Mouse (Mus musculus) CD4-positive, CD25-positive, alpha-beta regulatory T cell, adult 4 months (primary cell): ENCODE measurements around the gene Dock8. TPM values are rescaled to one million over a fixed set of nuclear protein-coding genes. Genes with fewer than 3 reads are reported as not detected.
A peak's percentile ranks its signal among the peaks of the same experiment; 100 is the strongest.

ENCODE experiments used
- ATAC-seq: one replicate; pipeline ENCODE4 v1.8.0; 2017
- polyA plus RNA-seq, 2 experiments: library from polyadenylated mRNA; unstranded; fragments of 100-300 nt; shearing (Covaris generic); gene quantifications; one replicate each; pipeline ENCODE4 v1.2.1; 2017

The Dock8 gene
- polyA plus RNA-seq, result 100 to 1,000 TPM in 1 of 2 experiments, 10 to 100 TPM in 1; 97.2 to 114 TPM

DNA sequence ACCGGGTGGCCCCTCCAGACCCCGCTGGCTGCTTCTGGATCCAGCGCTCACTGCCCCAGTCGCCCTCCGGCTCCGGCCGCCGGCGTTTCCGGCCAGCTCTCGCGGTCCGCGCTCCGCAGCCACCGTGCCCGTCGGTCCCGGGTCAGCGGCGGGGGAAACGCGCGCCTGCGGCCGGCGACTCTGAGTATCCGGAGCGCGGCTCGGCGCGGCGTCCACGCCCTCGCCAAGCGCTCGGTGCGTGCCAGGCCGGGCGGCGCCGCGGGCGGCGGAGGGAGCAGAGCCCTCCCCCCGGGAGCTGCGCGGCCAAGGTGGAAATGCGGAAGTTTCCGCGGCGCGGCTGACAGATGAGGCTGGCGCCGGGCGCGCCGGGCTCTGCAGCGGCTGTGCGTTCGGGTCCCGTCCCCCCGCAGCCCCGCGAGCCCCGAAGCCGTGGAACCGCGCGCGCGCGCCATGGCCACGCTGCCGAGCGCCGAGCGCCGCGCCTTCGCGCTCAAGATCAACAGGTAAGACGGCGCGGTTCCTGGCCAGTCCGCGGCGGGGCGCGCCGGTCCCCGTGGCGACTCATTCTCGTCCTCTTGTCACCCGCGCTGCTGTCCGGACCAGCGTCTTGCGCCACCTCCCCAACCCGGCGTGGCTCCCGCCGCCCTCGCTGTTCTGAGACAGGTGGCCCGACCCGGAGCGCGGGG lies at the start of gene Dock8:
Dock8 (plus strand) TSS at position 334 of the 686 bp plus-strand sequence.
- ATAC-seq, result peak; percentile 86

DNA sequence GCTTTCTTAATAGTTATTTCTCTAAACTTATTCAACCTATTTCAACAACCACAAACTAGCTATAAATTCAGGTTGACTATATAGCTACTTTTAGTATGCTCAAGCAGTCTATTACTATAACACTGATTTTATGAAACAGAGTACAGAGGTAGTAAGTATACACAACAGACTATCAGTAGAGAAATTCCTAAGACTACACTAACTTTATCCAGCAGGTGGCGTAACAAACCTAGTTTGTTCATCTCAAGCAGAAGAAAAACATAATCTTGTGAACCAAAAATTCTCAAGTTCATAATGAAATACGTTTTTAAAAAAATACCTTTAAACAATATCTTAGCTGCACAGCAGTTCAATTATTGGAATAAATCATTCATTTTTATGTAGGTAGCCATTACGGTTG lies 40.8 kb upstream of the Dock8 start:
- no peak for ATAC-seq

GRCm38 (mm10) chr19:24961172-24961962 lies 38.0 kb upstream of the Dock8 start, which contains the start of gene Cbwd1:
Cbwd1 (minus strand) TSS chr19:24961610.
- peak; percentile 99 for ATAC-seq

- no peak for ATAC-seq
Observed at GRCm38 (mm10) chr19:24966203-24966602, 33.1 kb upstream of the Dock8 start.

- ATAC-seq, result no peak
Observed at GRCm38 (mm10) chr19:24966941-24967340, 32.4 kb upstream of the Dock8 start.

DNA sequence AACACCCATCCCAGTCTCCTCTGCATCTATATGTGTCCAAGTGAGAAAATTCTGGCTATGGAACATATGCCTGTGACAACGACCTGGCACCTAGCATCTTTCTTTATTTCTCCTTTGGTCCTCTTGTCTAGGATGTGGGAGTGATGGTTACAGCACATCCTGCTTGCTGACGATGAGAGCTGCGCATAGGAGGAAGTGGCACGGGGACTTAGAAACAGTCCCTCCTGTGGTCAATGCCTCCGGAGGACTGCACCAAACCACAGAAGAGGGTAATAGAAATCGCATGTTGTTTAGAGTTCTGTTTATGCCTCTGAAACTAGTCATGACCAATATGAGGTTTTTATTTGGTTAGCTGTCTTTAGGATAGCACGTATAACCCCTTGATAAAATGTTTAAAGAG lies 28.0 kb upstream of the Dock8 start:
- peak; percentile 99 for ATAC-seq

DNA sequence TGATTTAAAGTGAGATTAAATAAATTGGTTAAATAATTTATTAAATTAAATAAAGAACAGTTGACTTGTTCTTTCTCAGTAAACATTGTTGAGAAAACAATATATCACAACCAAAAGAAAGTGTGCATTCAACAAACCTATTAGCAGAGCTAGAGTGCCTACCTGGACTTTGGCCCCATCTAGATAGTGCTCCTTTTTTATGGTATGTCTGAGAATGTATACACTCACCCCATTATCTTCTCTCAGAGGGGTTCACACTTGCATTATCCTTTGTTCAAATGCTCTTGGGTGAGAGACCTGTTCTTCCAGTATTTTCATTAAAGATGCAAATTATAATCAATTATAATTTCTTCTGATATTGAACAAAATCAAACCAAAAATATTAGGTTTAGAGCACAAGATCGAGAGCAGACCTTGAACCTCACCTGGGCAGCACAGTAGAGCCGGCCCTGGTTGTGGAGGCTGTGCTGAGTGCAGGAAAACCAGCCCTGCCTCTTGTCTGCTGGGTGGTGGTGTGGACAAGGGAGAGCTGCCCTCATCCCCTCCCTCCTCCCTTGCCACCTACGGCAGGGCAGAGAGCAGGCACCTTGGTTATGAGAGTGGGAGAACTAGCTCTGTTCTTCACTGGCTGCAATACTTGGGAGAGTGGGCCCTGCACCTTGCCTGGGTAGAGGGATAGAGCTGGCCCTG lies 26.5 kb upstream of the Dock8 start:
- ATAC-seq, result no peak

- ATAC-seq, result no peak
Observed at GRCm38 (mm10) chr19:24977991-24978390, 21.3 kb upstream of the Dock8 start.

DNA sequence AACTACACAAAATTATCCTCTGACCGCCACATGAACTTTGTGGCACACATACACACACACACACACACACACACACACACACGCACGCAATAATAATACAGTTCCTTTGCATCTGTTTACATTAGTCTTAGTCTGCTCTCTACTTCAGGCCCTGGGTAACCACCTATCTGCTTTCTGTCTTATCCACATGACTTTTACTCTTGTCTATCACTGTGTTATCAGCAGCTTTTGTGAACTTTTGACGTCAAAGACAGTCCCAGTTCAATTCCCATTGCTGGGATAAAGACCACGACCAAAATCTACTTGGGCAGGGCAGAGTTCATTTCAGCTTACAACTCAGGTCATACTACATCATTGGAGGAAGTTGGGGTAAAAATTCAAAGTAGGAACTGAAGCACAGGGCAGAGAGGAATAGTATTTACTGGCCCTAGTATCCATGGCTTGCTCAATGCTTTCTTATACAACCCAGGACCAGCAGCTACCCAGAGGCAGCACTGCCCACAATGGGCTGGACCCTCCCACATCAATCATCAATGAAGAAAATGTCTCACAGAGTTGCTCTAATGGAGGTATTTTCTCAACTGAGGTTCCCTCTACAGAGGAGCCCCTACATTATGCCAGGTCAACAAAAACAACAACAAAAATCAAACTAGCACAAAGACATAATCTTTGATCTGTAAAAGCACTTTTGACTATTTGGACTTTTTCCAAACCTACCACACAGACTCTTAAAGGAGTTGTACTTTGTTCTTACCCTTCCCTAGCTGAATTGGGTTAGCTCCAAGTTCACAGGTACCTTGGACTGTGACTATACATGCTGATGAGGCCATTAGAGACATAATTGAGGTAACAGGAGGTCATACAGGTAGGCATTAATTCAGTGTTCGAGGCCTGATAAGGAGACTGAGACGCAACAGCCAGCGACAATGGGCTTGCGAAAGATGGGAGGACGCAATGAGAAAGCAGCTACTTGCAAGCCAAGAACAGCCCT lies 20.2 kb upstream of the Dock8 start:
- no peak for ATAC-seq

DNA sequence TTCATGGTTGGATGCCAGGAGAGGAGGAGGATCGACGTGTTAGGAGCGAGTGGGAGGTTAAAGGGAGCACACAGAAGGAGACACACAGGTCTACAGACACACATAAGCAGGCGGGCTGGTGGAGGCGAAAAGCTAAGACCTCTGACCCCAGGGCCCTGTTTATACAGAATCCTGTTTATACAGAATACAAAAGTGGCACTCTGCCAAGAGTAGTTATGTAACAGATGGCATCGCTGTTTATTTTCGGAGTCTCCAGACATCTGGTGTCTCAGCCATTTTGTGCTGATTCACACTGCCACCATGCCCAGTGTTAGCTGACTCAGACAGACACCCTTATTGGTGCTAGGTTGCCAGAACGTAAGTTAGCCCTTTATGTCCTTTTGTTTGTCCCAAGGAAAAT lies 18.0 kb upstream of the Dock8 start:
- no peak for ATAC-seq

- ATAC-seq, result no peak
Observed at GRCm38 (mm10) chr19:24983050-24983449, 16.3 kb upstream of the Dock8 start.

DNA sequence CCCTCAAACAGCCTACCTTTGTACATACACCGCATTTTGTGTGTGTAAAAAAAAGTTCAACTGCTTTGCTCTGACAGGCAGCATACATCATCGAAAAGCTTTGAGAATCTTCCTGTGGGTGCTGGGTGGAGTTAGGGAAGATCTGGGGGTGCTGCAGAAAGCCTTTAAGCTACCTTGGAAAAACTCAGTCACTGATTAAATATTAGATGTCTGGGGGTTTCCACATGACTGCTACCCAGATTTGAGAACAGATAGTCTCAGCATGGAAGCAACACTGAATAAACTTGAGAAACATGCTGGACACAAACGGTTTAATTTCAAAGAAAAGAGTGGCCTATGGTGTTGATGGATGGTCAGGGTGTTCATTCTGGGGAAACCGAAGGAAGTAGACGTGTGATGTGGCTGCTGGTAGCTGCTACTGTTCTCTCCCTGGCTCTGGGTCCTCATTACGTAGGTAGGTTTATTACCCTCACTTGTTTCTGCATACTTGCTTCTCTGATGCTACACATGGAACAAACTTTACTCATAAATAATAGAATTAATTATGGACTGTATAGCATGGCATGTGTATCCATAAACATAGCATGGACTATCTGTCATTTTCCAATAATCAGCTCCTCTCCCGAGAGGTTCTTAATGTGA lies 15.4 kb upstream of the Dock8 start:
- peak; percentile 77 for ATAC-seq

- peak; percentile 54 for ATAC-seq
Observed at GRCm38 (mm10) chr19:24985045-24985444, 14.3 kb upstream of the Dock8 start.

DNA sequence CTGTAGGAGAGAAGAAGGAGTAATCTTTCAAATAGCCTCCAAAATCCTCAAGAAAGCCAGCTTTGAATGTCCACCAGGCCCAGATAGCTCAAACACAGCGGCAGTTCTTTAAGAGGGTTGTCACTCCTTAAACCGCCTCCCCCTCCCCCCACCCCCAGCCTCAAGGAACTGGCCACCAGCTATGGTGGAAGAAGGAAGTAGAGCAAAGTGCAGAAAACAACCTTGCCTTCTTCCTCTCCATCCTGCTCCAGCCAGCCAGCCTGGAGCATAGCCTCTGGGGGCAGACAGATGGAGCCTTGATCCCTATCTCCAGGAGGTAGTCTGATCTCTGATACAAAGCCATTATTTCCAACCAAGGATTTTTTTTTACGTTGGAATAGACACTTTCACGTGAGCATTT lies 12.0 kb upstream of the Dock8 start:
- no peak for ATAC-seq

- ATAC-seq, result no peak
Observed at GRCm38 (mm10) chr19:24988831-24989230, 10.5 kb upstream of the Dock8 start.

GRCm38 (mm10) chr19:24990138-24990822 lies 9.1 kb upstream of the Dock8 start:
- no peak for ATAC-seq

DNA sequence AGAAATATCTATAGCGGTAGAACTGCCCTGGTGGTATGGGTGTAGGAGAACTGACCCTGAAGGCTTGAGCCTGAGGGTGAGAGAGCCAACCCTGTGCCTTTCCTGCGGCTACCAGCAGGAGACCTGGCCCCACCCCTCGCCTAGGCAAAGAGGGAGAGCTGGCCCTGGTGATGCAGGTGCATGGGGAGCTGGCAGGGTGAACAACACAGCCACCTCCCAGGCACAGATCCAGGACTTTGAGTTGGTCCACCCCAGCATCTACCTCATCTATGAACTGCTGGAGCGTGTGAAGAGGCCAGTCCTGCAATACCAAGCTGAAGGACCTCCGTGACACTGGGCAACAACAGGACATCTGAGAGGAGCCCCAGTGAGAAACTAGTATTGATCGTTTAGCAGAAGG lies 5.8 kb upstream of the Dock8 start:
- ATAC-seq, result no peak

DNA sequence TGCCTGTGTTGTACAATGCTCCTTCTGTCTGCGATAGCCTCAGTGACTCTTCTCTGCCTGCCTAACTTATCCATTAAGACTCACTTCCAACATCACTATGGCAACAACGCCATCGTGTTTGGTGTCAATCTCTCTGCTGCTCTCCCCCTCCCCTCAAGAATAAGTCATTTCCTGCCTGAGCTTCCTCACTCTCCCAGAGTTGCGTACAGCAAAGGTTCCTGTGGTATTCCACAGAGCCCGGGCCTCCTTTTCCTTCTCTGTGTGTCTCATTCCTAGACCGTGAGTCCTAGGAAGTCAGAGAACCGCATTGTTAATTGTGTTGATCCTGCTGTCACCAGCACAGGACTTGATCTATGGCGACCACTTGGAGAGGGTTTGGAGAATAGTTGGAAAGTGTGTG lies 4.4 kb upstream of the Dock8 start:
- ATAC-seq, result no peak

DNA sequence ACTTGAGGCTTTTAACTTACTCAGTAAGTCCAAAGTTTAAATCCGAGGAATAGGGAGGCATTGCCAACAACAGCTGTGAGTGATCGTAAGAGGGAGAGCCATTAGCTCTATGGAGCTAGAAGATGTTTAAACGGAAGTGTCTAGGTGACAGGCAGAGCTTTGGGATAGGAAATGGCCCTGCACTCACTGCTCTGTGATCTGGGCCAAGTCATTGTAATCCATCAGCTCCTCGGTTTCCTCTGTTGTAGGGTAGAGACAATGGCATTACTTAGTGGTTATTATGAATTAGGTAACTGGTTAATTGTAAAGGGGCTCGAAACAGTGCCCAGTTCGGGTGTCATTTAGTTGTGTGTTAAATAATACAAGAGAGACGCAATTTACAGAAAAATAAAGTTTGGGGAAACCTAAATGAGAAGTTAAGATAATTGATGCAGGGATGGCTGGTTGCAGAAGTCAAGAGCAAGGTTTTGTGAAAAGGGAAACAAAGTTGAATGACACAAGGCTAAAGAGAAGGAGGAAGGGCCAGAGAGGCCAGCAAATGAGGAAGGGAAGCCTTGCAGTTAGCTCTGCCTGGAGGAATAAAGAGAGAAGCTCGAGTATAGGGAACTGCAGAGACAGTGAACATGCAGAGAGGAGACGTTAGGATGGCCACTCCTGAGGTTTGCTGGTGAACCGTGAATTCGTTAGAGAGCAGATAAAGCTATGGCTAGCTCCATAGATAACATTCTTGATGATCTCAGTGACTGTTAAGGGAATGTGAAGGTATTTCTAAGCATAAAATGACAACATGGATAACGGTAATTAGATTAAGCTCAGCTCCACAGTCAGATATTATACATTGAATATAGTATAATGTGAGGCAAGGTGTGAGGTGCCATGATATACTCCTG lies 2.3 kb upstream of the Dock8 start:
- no peak for ATAC-seq

DNA sequence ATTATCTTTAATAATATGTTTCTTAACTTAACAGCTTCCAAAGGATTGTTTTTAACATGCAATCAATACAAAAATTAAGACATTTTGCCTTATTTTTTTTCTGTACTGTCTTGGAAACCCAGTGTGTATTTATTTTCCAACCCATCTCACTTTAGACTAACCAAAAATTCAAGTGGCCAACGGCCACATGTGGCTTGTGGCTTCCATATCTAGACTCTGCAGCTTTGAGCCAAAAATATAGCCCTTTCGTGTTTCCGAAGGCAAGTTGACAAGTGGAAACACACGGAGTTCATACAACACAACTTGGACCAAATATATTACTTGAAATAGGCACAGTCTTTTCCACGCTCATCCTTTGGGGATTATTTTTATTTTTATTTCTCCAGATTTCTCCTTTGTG lies 773 bp upstream of the Dock8 start:
- no peak for ATAC-seq
